Mouse (Mus musculus) kidney, postnatal 10 days (tissue): ENCODE measurements around the gene Bpifb5.
"Not testable (repeated sequence)": the region's sequence is repeated elsewhere in the genome, so short reads cannot be mapped to it uniquely, and the experiment has no call there.

Source experiments
- DNase-seq: peaks from one replicate; pipeline ENCODE4 v3.0.0; 2021; ENCODE audit warnings: mixed read lengths

Bpifb5 gene

GRCm38 (mm10) chr2:154223265-154223916, at the start of gene Bpifb5:
Gene Bpifb5, plus strand, starts transcription at chr2:154223742.
- peak; percentile 67 for DNase-seq

GRCm38 (mm10) chr2:154181900-154182299, 41.6 kb upstream of the Bpifb5 start:
- DNase-seq = not testable (repeated sequence)

GRCm38 (mm10) chr2:154183061-154183460, 40.5 kb upstream of the Bpifb5 start:
- DNase-seq = not testable (repeated sequence)

- no peak for DNase-seq
Observed at GRCm38 (mm10) chr2:154185319-154185718, 38.2 kb upstream of the Bpifb5 start.

- no peak for DNase-seq
Observed at GRCm38 (mm10) chr2:154185748-154186147, 37.8 kb upstream of the Bpifb5 start.

GRCm38 (mm10) chr2:154187468-154187867, 36.1 kb upstream of the Bpifb5 start:
- DNase-seq = no peak

- DNase-seq = no peak
Observed at GRCm38 (mm10) chr2:154189877-154190434, 33.6 kb upstream of the Bpifb5 start.

GRCm38 (mm10) chr2:154190546-154191258, 32.8 kb upstream of the Bpifb5 start, which contains the start of gene Bpifb1:
Gene Bpifb1, plus strand, starts transcription at chr2:154190818.
- DNase-seq = peak; percentile 17

- no peak for DNase-seq
Observed at GRCm38 (mm10) chr2:154192141-154192540, 31.4 kb upstream of the Bpifb5 start.

- no peak for DNase-seq
Observed at GRCm38 (mm10) chr2:154193071-154193470, 30.5 kb upstream of the Bpifb5 start.

- DNase-seq = no peak
Observed at GRCm38 (mm10) chr2:154193994-154194504, 29.5 kb upstream of the Bpifb5 start.

GRCm38 (mm10) chr2:154197036-154197435, 26.5 kb upstream of the Bpifb5 start:
- DNase-seq = no peak

GRCm38 (mm10) chr2:154204630-154205029, 18.9 kb upstream of the Bpifb5 start:
- no peak for DNase-seq

- DNase-seq = peak; percentile 45
Observed at GRCm38 (mm10) chr2:154206908-154207307, 16.6 kb upstream of the Bpifb5 start.

GRCm38 (mm10) chr2:154209112-154209511, 14.4 kb upstream of the Bpifb5 start:
- DNase-seq = no peak

- no peak for DNase-seq
Observed at GRCm38 (mm10) chr2:154211121-154211520, 12.4 kb upstream of the Bpifb5 start.

- no peak for DNase-seq
Observed at GRCm38 (mm10) chr2:154211881-154212280, 11.7 kb upstream of the Bpifb5 start.

GRCm38 (mm10) chr2:154215191-154215590, 8.4 kb upstream of the Bpifb5 start:
- DNase-seq = peak; percentile 87

GRCm38 (mm10) chr2:154219950-154220349, 3.6 kb upstream of the Bpifb5 start:
- no peak for DNase-seq

GRCm38 (mm10) chr2:154223917-154224273, 353 bp downstream of the Bpifb5 start:
- no peak for DNase-seq

- no peak for DNase-seq
Observed at GRCm38 (mm10) chr2:154226991-154227390, 3.4 kb downstream of the Bpifb5 start.

GRCm38 (mm10) chr2:154227830-154228229, 4.3 kb downstream of the Bpifb5 start:
- no peak for DNase-seq

GRCm38 (mm10) chr2:154233426-154233825, 9.9 kb downstream of the Bpifb5 start:
- DNase-seq = no peak

- DNase-seq = no peak
Observed at GRCm38 (mm10) chr2:154240771-154241170, 17.2 kb downstream of the Bpifb5 start.
